Mouse (Mus musculus) ES-E14 (cell line): ENCODE results near the gene Eif2d. TPM values are rescaled to one million over a fixed set of nuclear protein-coding genes. Genes with fewer than 3 reads are reported as not detected.

Experiments used
- DNase-seq: peaks from one replicate; pipeline ENCODE4 v3.0.0-alpha.2; 2013; ENCODE audit warnings: low read depth, low spot score
- H3K27ac ChIP-seq: 2 replicates; pipeline ENCODE4 v1.5.1; 2012; ENCODE audit warnings: low read depth, mild to moderate bottlenecking, low read length, moderate library complexity, mixed read lengths; ENCODE audit not compliant: poor library complexity, insufficient read depth, severe bottlenecking
- H3K36me3 ChIP-seq: 2 replicates; pipeline ENCODE4 v1.6.1; 2012; ENCODE audit warnings: mild to moderate bottlenecking, low read length, moderate library complexity, mixed read lengths; ENCODE audit not compliant: control insufficient read depth, poor library complexity, insufficient read depth, severe bottlenecking
- H3K4me1 ChIP-seq, 2 experiments: fragments of 150-350 bp in 1 of 2; sonication (generic) in 1 of 2; 2 replicates each; pipeline ENCODE4 v1.6.1; 2012; ENCODE audit warnings: low read length in 2 of 2, mild to moderate bottlenecking in 1 of 2, mixed read lengths in 1 of 2; ENCODE audit not compliant: control insufficient read depth in 2 of 2, insufficient read depth in 2 of 2, poor library complexity in 1 of 2
- H3K4me3 ChIP-seq, 2 experiments: fragments of 150-350 bp in 1 of 2; sonication (generic) in 1 of 2; 2 replicates each; pipeline ENCODE4 v1.5.1; 2012; ENCODE audit warnings: low read length in 2 of 2, low read depth in 1 of 2, mild to moderate bottlenecking in 1 of 2, mixed read lengths in 1 of 2; ENCODE audit not compliant: insufficient read depth in 1 of 2, poor library complexity in 1 of 2, severe bottlenecking in 1 of 2
- H3K9ac ChIP-seq: 2 replicates; pipeline ENCODE4 v1.6.1; 2012; ENCODE audit warnings: low read depth, mild to moderate bottlenecking, low read length, mixed read lengths; ENCODE audit not compliant: poor library complexity, insufficient read depth, severe bottlenecking
- H3K9me3 ChIP-seq: fragments of 150-350 bp; sonication (generic); 2 replicates; pipeline ENCODE4 v1.6.1; 2012; ENCODE audit warnings: low read depth, mild to moderate bottlenecking, low read length; ENCODE audit not compliant: control insufficient read depth, insufficient read depth
- CHD2 ChIP-seq: IDR thresholded peaks from 2 replicates; pipeline ENCODE4 v1.6.1; 2014; ENCODE audit warnings: mild to moderate bottlenecking, low read depth, low read length, inconsistent platforms
- HCFC1 ChIP-seq: IDR thresholded peaks from 2 replicates; pipeline ENCODE4 v1.6.1; 2012; ENCODE audit warnings: low read length, inconsistent platforms, borderline replicate concordance; ENCODE audit not compliant: insufficient read depth
- MAFK ChIP-seq: IDR thresholded peaks from 2 replicates; pipeline ENCODE4 v1.6.1; 2014; ENCODE audit warnings: mild to moderate bottlenecking, low read depth, low read length, inconsistent platforms; ENCODE audit not compliant: insufficient read depth
- ZC3H11A ChIP-seq: IDR thresholded peaks from 2 replicates; pipeline ENCODE4 v1.6.1; 2012; ENCODE audit warnings: low read depth, mild to moderate bottlenecking, inconsistent platforms, low read length, borderline replicate concordance
- ZNF384 ChIP-seq: IDR thresholded peaks from 2 replicates; pipeline ENCODE4 v1.6.1; 2012; ENCODE audit warnings: low read depth, low read length, inconsistent platforms
- in situ Hi-C, 2 experiments: fragments of 600-800 bp; cut with MboI; formaldehyde crosslinking; loops; one replicate each; pipeline ENCODE4 v1.15.1; 2025; ENCODE audit warnings: low sequenced_read_pairs in 2 of 2, inconsistent platforms in 1 of 2; ENCODE audit not compliant: unreplicated experiment in 2 of 2
- total RNA-seq: library from RNA; depleted of rRNA; stranded (reverse); fragments of 300-350 nt; gene quantifications from 2 replicates; pipeline ENCODE4 v1.2.3, GENCODE M21; 2012

Eif2d gene
- total RNA-seq, 1 experiment: 64.5 TPM

- no peak for DNase-seq
- Histone ChIP-seq H3K27ac (no peak overlapping the region), H3K36me3 (no peaks in the 10 kb centered on the region), H3K4me1 (no peaks in the 10 kb centered on the region), H3K9ac (no peak overlapping the region), H3K4me3 (no peak overlapping the region), H3K9me3 (no peaks in the 10 kb centered on the region)
- in situ Hi-C loops: no loop called here
- no peak for TF ChIP-seq ZC3H11A
Observed at GRCm38 (mm10) chr1:131223345-131223744, 70.4 kb downstream of the Eif2d start.

GRCm38 (mm10) chr1:131224848-131225471 lies 72.0 kb downstream of the Eif2d start:
- Histone ChIP-seq H3K4me1 (no peaks in the 10 kb centered on the region), H3K36me3 (no peaks in the 10 kb centered on the region), H3K9ac (no peak overlapping the region), H3K9me3 (no peaks in the 10 kb centered on the region), H3K27ac (no peak overlapping the region), H3K4me3 (no peak overlapping the region)
- in situ Hi-C loops: no loop called here
- no peak for TF ChIP-seq ZC3H11A
- TF ChIP-seq MAFK: no peak
- no peak for TF ChIP-seq ZNF384
- no peak for TF ChIP-seq CHD2
- TF ChIP-seq HCFC1: no peak
- DNase-seq: no peak

GRCm38 (mm10) chr1:131228225-131228624 lies 75.2 kb downstream of the Eif2d start:
- H3K4me1 ChIP-seq: no peaks in the 10 kb centered on the region
- H3K27ac ChIP-seq: no peak overlapping the region
- TF ChIP-seq ZNF384 (peak; percentile 59; the same call in 1 of the 2 replicates), HCFC1 (no peak)
- H3K9ac ChIP-seq: no peak overlapping the region
- no peaks in the 10 kb centered on the region for H3K36me3 ChIP-seq
- H3K9me3 ChIP-seq: no peaks in the 10 kb centered on the region
- no peak overlapping the region for H3K4me3 ChIP-seq
- in situ Hi-C loops: no loop called here
- no peak for DNase-seq

GRCm38 (mm10) chr1:131228659-131229058 lies 75.7 kb downstream of the Eif2d start:
- TF ChIP-seq ZC3H11A (no peak), HCFC1 (no peak), ZNF384 (no peak), CHD2 (no peak), MAFK (no peak)
- Histone ChIP-seq H3K9ac (no peak overlapping the region), H3K4me3 (no peak overlapping the region), H3K4me1 (no peaks in the 10 kb centered on the region), H3K27ac (no peak overlapping the region), H3K36me3 (no peaks in the 10 kb centered on the region), H3K9me3 (no peaks in the 10 kb centered on the region)
- no peak for DNase-seq
- in situ Hi-C loops: no loop called here

- no peaks in the 10 kb centered on the region for H3K9me3 ChIP-seq
- no peak overlapping the region for H3K4me3 ChIP-seq
- no peak for DNase-seq
- H3K4me1 ChIP-seq: no peaks in the 10 kb centered on the region
- TF ChIP-seq MAFK (no peak), HCFC1 (no peak), ZNF384 (no peak), ZC3H11A (no peak), CHD2 (no peak)
- no peak overlapping the region for H3K9ac ChIP-seq
- H3K36me3 ChIP-seq: no peaks in the 10 kb centered on the region
- no peak overlapping the region for H3K27ac ChIP-seq
- in situ Hi-C loops: no loop called here
Observed at GRCm38 (mm10) chr1:131233527-131233926, 80.5 kb downstream of the Eif2d start.
